Mouse (Mus musculus): Measurements from ENCODE around the gene Pga5. TPM values are rescaled to one million over a fixed set of nuclear protein-coding genes. Genes with fewer than 3 reads are reported as not detected.

Gene Pga5
- polyA plus RNA-seq (2015; fragmentation: Nextera tagmentation; extraction: Ambion mirVana): 0.45 and 1.4 TPM in 2 replicates

DNA sequence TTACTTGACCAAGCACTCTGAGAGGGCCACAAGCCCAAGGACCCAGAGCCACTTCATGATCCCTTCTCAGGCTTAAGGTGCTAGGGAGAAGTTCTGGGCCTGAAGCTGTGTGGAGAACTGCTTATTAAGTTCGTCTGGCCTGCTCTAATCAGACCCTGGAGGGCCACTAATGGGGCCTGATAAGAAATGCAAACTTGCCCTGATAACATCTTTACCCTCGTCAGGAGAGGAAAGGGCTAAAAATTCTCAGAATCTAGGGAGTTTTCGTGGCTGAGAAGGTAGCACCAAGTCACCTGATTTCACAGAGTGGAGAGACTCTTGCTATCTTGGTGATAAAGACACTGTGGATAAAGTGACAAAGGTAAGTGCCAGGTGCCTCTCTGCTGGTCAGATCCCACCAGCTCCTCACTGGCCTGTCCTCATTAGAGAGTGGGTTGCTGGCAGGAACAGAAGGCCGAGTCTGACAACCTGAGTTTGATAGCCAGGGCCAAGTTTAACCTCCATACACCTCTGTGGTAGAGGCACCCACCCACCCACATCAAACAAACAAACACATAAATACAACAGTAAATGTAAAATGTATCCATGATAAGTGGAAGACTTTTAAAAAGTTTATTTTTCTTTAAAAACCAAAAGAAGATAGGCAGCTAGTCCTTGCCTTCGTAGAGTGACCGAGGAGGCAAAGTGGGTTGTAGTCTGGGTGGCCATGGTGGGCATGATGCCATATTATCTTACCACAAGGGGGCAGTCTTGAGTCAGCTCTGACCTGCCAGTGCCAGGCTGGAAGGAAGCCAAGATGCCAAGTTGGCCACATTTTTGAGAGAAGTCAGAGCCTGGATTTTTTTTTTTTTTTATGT, at the start of gene Pga5:
Pga5 (minus strand) TSS at position 157 of the 857 bp plus-strand sequence.

DNA sequence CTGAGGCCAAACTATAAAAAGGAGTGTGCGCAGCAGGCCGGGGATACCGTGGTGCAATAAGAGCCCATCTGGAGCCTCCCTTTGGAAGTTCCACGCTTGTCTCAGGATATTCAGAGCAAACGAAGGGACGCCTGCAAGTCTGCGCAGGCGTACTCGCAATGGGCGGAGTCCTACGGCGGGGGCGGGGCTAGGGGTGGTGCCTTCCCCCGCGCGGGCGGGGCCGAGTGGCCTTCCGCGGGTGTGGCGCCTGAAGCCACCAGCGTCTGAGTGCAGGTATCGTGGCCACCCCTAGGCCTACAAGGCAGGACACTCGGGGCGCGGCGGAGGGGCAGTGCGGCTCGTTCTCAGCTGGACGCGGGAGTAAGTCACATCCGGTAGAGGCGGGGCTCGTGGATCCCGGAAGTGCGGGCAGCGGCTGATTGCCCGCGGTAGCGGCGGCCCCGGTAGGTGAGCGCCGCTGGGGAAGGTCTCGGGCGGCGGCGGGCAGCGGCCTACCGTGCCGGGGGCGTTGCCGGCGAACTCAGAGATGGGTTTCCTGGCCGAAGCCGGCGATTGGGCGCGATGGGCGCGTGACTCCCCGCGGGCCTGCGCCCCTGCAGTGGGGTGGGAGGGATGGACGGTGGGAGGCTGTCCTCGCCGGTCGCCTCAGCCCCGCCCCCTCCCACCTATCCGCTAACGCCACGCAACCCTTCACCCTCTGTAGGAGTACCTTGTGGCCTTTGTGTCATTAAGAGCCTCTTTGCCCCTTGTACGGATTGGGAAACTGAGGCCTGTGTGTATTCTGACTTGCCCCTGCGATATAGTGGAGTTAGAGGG, 10.9 kb upstream of the Pga5 start, which contains the start of gene Vps37c:
Vps37c (plus strand) TSS at position 199 of the 816 bp plus-strand sequence.

DNA sequence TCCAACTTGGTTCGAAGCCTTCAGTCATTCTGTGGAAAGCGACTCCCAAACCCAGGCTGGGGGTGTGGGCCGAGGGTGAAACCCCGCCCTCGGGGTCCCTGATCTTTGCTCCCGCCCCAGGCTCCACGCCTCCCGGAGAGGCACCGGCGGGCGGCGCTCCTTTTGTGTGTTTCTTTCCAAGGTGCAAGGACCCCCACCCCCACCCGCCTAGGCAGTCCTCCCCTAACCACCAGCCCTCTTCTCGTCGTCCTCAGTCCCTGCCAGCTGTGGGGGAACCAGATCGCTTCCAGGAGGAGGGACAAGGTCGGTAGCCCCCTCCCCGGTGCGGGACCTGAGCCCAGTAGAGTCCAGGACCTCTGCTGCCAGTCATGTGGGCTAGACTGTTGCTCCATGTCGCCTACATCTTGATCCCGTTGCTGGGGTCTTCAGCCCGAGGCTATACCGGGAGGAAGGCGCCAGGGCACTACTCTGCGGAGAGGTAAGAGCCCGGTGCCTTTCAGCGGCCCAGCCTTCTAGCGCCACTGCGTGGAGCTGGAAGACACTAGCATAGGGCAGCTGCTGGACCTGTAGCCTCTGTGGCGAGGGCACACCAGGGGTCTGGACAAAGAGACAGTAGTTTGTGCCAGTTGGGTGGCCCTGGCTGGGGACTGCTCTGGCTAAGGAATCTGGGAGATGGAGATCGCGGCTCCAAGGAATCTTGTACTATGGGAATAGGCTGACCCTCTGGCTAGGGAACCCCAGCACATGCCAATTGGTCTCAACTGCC, 43.6 kb downstream of the Pga5 start, which contains the start of gene Vwce:
Vwce (plus strand) TSS at position 108 of the 766 bp plus-strand sequence.

Other genes starting within 250 kb of the Pga5 start
- 0.13 and 0.22 TPM in 2 replicates for gene Lrrc10b, start 220.6 kb downstream of the Pga5 start, polyA plus RNA-seq (2015; fragmentation: Nextera tagmentation; extraction: Ambion mirVana)
- gene Ppp1r32, start 195.1 kb downstream of the Pga5 start, polyA plus RNA-seq (2015; fragmentation: Nextera tagmentation; extraction: Ambion mirVana): 0.16 and 0.19 TPM in 2 replicates
- 17.7 and 22.0 TPM in 2 replicates for gene Cpsf7, start 152.8 kb downstream of the Pga5 start, polyA plus RNA-seq (2015; fragmentation: Nextera tagmentation; extraction: Ambion mirVana)
- gene Sdhaf2, start 151.9 kb downstream of the Pga5 start, polyA plus RNA-seq (2015; fragmentation: Nextera tagmentation; extraction: Ambion mirVana): 36.7 and 44.0 TPM in 2 replicates
- 23.3 and 25.9 TPM in 2 replicates for gene Tmem216, start 121.8 kb downstream of the Pga5 start, polyA plus RNA-seq (2015; fragmentation: Nextera tagmentation; extraction: Ambion mirVana)
- 17.8 and 25.7 TPM in 2 replicates for gene Cyb561a3, start 100.9 kb downstream of the Pga5 start, polyA plus RNA-seq (2015; fragmentation: Nextera tagmentation; extraction: Ambion mirVana)
- gene Tmem138, start 100.7 kb downstream of the Pga5 start, polyA plus RNA-seq (2015; fragmentation: Nextera tagmentation; extraction: Ambion mirVana): 20.1 and 22.3 TPM in 2 replicates
- 127 and 136 TPM in 2 replicates for gene Ddb1, start 72.7 kb downstream of the Pga5 start, polyA plus RNA-seq (2015; fragmentation: Nextera tagmentation; extraction: Ambion mirVana)
- 4.8 and 5.8 TPM in 2 replicates for gene Tkfc, start 72.4 kb downstream of the Pga5 start, polyA plus RNA-seq (2015; fragmentation: Nextera tagmentation; extraction: Ambion mirVana)
- 0.35 and 1.0 TPM in 2 replicates for gene Vwce, start 43.9 kb downstream of the Pga5 start, polyA plus RNA-seq (2015; fragmentation: Nextera tagmentation; extraction: Ambion mirVana)
- gene Vps37c, start 10.7 kb upstream of the Pga5 start, polyA plus RNA-seq (2015; fragmentation: Nextera tagmentation; extraction: Ambion mirVana): 14.7 and 15.2 TPM in 2 replicates
- 0.32 and 0.67 TPM in 2 replicates for gene Cd5, start 60.9 kb upstream of the Pga5 start, polyA plus RNA-seq (2015; fragmentation: Nextera tagmentation; extraction: Ambion mirVana)
- 0.29 and 0.40 TPM in 2 replicates for gene Cd6, start 152.0 kb upstream of the Pga5 start, polyA plus RNA-seq (2015; fragmentation: Nextera tagmentation; extraction: Ambion mirVana)
- gene Slc15a3, start 161.7 kb upstream of the Pga5 start, polyA plus RNA-seq (2015; fragmentation: Nextera tagmentation; extraction: Ambion mirVana): 4.9 and 6.8 TPM in 2 replicates
- 6.8 and 8.2 TPM in 2 replicates for gene Tmem132a, start 191.9 kb upstream of the Pga5 start, polyA plus RNA-seq (2015; fragmentation: Nextera tagmentation; extraction: Ambion mirVana)
- 26.2 and 34.8 TPM in 2 replicates for gene Tmem109, start 203.9 kb upstream of the Pga5 start, polyA plus RNA-seq (2015; fragmentation: Nextera tagmentation; extraction: Ambion mirVana)
- 27.0 and 27.9 TPM in 2 replicates for gene Prpf19, start 217.2 kb upstream of the Pga5 start, polyA plus RNA-seq (2015; fragmentation: Nextera tagmentation; extraction: Ambion mirVana)
- gene Zp1, start 242.6 kb upstream of the Pga5 start, polyA plus RNA-seq (2015; fragmentation: Nextera tagmentation; extraction: Ambion mirVana): not detected in 2 replicates